Mouse (Mus musculus): ENCODE results near the gene Trappc3. TPM values are rescaled to one million over a fixed set of nuclear protein-coding genes. Genes with fewer than 3 reads are reported as not detected.

Gene Trappc3
- polyA plus RNA-seq, 1 experiment from 2014 or later, result 192 TPM

- Histone ChIP-seq H3K27me3 (replicated peaks; ENCODE audit: control insufficient read depth, insufficient read depth, low read length) (no peaks in the 10 kb centered on the region), H3K4me3 (replicated peaks; ENCODE audit: low read length) (no peak overlapping the region), H3K9ac (replicated peaks; ENCODE audit: low read depth, low read length) (no peak overlapping the region), H3K27ac (ENCODE audit: low read length) (no peak overlapping the region), H3K9me3 (ENCODE audit: control insufficient read depth, low read length) (no peaks in the 10 kb centered on the region), H3K36me3 (ENCODE audit: control insufficient read depth, insufficient read depth) (peaks cover 5% of the 10 kb centered on the region), H3K4me2 (ENCODE audit: low read length) (no peak overlapping the region), H3K4me1 (replicated peaks; ENCODE audit: control insufficient read depth, insufficient read depth, low read length) (peaks cover 22% of the 10 kb centered on the region)
- 82% methylated on average over 13 of the region's 13 CpGs for WGBS
- no peak for ATAC-seq
Measured at GRCm38 (mm10) chr4:126246202-126246889, 15.8 kb upstream of the Trappc3 start.

- 10% methylated on average over 11 of the region's 11 CpGs for WGBS
- peaks cover 42% of the 10 kb centered on the region for H3K4me1 ChIP-seq (replicated peaks; ENCODE audit: control insufficient read depth, insufficient read depth, low read length)
- ATAC-seq, result peak; percentile 56; the same call in 1 of the 2 replicates
Measured at GRCm38 (mm10) chr4:126248261-126248868, 13.8 kb upstream of the Trappc3 start.

GRCm38 (mm10) chr4:126250659-126251058, 11.5 kb upstream of the Trappc3 start:
- H3K4me2 ChIP-seq (ENCODE audit: low read length), result no peak overlapping the region
- peaks cover 58% of the 10 kb centered on the region for H3K4me1 ChIP-seq (replicated peaks; ENCODE audit: control insufficient read depth, insufficient read depth, low read length)
- 52% methylated on average over 4 of the region's 4 CpGs for WGBS
- no peaks in the 10 kb centered on the region for H3K36me3 ChIP-seq (ENCODE audit: control insufficient read depth, insufficient read depth)
- H3K9ac ChIP-seq (replicated peaks; ENCODE audit: low read depth, low read length), result no peak overlapping the region
- no peaks in the 10 kb centered on the region for H3K9me3 ChIP-seq (ENCODE audit: control insufficient read depth, low read length)
- no peak overlapping the region for H3K27ac ChIP-seq (ENCODE audit: low read length)
- H3K4me3 ChIP-seq (replicated peaks; ENCODE audit: low read length), result no peak overlapping the region
- ATAC-seq, result no peak
- no peaks in the 10 kb centered on the region for H3K27me3 ChIP-seq (replicated peaks; ENCODE audit: control insufficient read depth, insufficient read depth, low read length)

More at GRCm38 (mm10) chr4:126248261-126248868, 13.8 kb upstream of the Trappc3 start:
- Histone ChIP-seq H3K9ac (replicated peaks; ENCODE audit: low read depth, low read length) (peak overlapping the region; percentile 5), H3K4me2 (ENCODE audit: low read length) (no peak overlapping the region), H3K27ac (ENCODE audit: low read length) (peak overlapping the region; percentile 5), H3K36me3 (ENCODE audit: control insufficient read depth, insufficient read depth) (no peaks in the 10 kb centered on the region), H3K27me3 (replicated peaks; ENCODE audit: control insufficient read depth, insufficient read depth, low read length) (no peaks in the 10 kb centered on the region), H3K4me3 (replicated peaks; ENCODE audit: low read length) (no peak overlapping the region), H3K9me3 (ENCODE audit: control insufficient read depth, low read length) (no peaks in the 10 kb centered on the region)

- H3K4me1 ChIP-seq (replicated peaks; ENCODE audit: control insufficient read depth, insufficient read depth, low read length), result peaks cover 58% of the 10 kb centered on the region
- H3K27ac ChIP-seq (ENCODE audit: low read length), result no peak overlapping the region
- 64% methylated on average over 11 of the region's 11 CpGs for WGBS
- ATAC-seq, result no peak
- peak overlapping the region; percentile 27; the same call in 1 of the 2 replicates for H3K9ac ChIP-seq (replicated peaks; ENCODE audit: low read depth, low read length)
- no peaks in the 10 kb centered on the region for H3K27me3 ChIP-seq (replicated peaks; ENCODE audit: control insufficient read depth, insufficient read depth, low read length)
- no peak overlapping the region for H3K4me2 ChIP-seq (ENCODE audit: low read length)
- H3K36me3 ChIP-seq (ENCODE audit: control insufficient read depth, insufficient read depth), result no peaks in the 10 kb centered on the region
- no peaks in the 10 kb centered on the region for H3K9me3 ChIP-seq (ENCODE audit: control insufficient read depth, low read length)
- no peak overlapping the region for H3K4me3 ChIP-seq (replicated peaks; ENCODE audit: low read length)
Measured at GRCm38 (mm10) chr4:126251655-126252254, 10.4 kb upstream of the Trappc3 start.

- ATAC-seq, result no peak
- H3K9me3 ChIP-seq (ENCODE audit: control insufficient read depth, low read length), result no peaks in the 10 kb centered on the region
- H3K4me1 ChIP-seq (replicated peaks; ENCODE audit: control insufficient read depth, insufficient read depth, low read length), result peaks cover 67% of the 10 kb centered on the region
- no peak overlapping the region for H3K4me3 ChIP-seq (replicated peaks; ENCODE audit: low read length)
- whole genome bisulfite sequencing, result 60% methylated on average over 17 of the region's 17 CpGs
- no peak overlapping the region for H3K4me2 ChIP-seq (ENCODE audit: low read length)
- H3K27me3 ChIP-seq (replicated peaks; ENCODE audit: control insufficient read depth, insufficient read depth, low read length), result no peaks in the 10 kb centered on the region
- H3K9ac ChIP-seq (replicated peaks; ENCODE audit: low read depth, low read length), result no peak overlapping the region; the same call in 1 of the 2 replicates
- no peaks in the 10 kb centered on the region for H3K36me3 ChIP-seq (ENCODE audit: control insufficient read depth, insufficient read depth)
- H3K27ac ChIP-seq (ENCODE audit: low read length), result no peak overlapping the region
Measured at GRCm38 (mm10) chr4:126252411-126253237, 9.5 kb upstream of the Trappc3 start.

GRCm38 (mm10) chr4:126253637-126254272, 8.4 kb upstream of the Trappc3 start:
- H3K9ac ChIP-seq (replicated peaks; ENCODE audit: low read depth, low read length), result peak overlapping the region; percentile 94
- H3K36me3 ChIP-seq (ENCODE audit: control insufficient read depth, insufficient read depth), result no peaks in the 10 kb centered on the region
- peaks cover 60% of the 10 kb centered on the region for H3K4me1 ChIP-seq (replicated peaks; ENCODE audit: control insufficient read depth, insufficient read depth, low read length)
- no peak for ATAC-seq
- no peaks in the 10 kb centered on the region for H3K9me3 ChIP-seq (ENCODE audit: control insufficient read depth, low read length)
- H3K27me3 ChIP-seq (replicated peaks; ENCODE audit: control insufficient read depth, insufficient read depth, low read length), result no peaks in the 10 kb centered on the region
- peak overlapping the region; percentile 89 for H3K4me2 ChIP-seq (ENCODE audit: low read length)
- 65% methylated on average over 14 of the region's 14 CpGs for WGBS
- peak overlapping the region; percentile 94 for H3K4me3 ChIP-seq (replicated peaks; ENCODE audit: low read length)
- no peak overlapping the region for H3K27ac ChIP-seq (ENCODE audit: low read length)

GRCm38 (mm10) chr4:126254315-126255112, 7.6 kb upstream of the Trappc3 start:
- 15% methylated on average over 9 of the region's 9 CpGs for WGBS
- ATAC-seq, result peak; percentile 14
- Histone ChIP-seq H3K36me3 (ENCODE audit: control insufficient read depth, insufficient read depth) (no peaks in the 10 kb centered on the region), H3K4me3 (replicated peaks; ENCODE audit: low read length) (peak overlapping the region; percentile 94), H3K9me3 (ENCODE audit: control insufficient read depth, low read length) (no peaks in the 10 kb centered on the region), H3K27me3 (replicated peaks; ENCODE audit: control insufficient read depth, insufficient read depth, low read length) (no peaks in the 10 kb centered on the region), H3K9ac (replicated peaks; ENCODE audit: low read depth, low read length) (peak overlapping the region; percentile 94), H3K4me1 (replicated peaks; ENCODE audit: control insufficient read depth, insufficient read depth, low read length) (peaks cover 57% of the 10 kb centered on the region), H3K4me2 (ENCODE audit: low read length) (peak overlapping the region; percentile 89), H3K27ac (ENCODE audit: low read length) (peak overlapping the region; percentile 81)

Data from forebrain, embryonic 16.5 days (tissue).